Mouse (Mus musculus) ES-E14 (cell line): ENCODE data around the gene Fam240a. TPM values are rescaled to one million over a fixed set of nuclear protein-coding genes. Genes with fewer than 3 reads are reported as not detected.

ENCODE experiments used
- DNase-seq: peaks from one replicate; pipeline ENCODE4 v3.0.0-alpha.2; 2013; ENCODE audit warnings: low read depth, low spot score
- H3K27ac ChIP-seq: 2 replicates; pipeline ENCODE4 v1.5.1; 2012; ENCODE audit warnings: low read depth, mild to moderate bottlenecking, low read length, moderate library complexity, mixed read lengths; ENCODE audit not compliant: poor library complexity, insufficient read depth, severe bottlenecking
- H3K36me3 ChIP-seq: 2 replicates; pipeline ENCODE4 v1.6.1; 2012; ENCODE audit warnings: mild to moderate bottlenecking, low read length, moderate library complexity, mixed read lengths; ENCODE audit not compliant: control insufficient read depth, poor library complexity, insufficient read depth, severe bottlenecking
- H3K4me1 ChIP-seq, 2 experiments: fragments of 150-350 bp in 1 of 2; sonication (generic) in 1 of 2; 2 replicates each; pipeline ENCODE4 v1.6.1; 2012; ENCODE audit warnings: low read length in 2 of 2, mild to moderate bottlenecking in 1 of 2, mixed read lengths in 1 of 2; ENCODE audit not compliant: control insufficient read depth in 2 of 2, insufficient read depth in 2 of 2, poor library complexity in 1 of 2
- H3K4me3 ChIP-seq, 2 experiments: fragments of 150-350 bp in 1 of 2; sonication (generic) in 1 of 2; 2 replicates each; pipeline ENCODE4 v1.5.1; 2012; ENCODE audit warnings: low read length in 2 of 2, low read depth in 1 of 2, mild to moderate bottlenecking in 1 of 2, mixed read lengths in 1 of 2; ENCODE audit not compliant: insufficient read depth in 1 of 2, poor library complexity in 1 of 2, severe bottlenecking in 1 of 2
- H3K9ac ChIP-seq: 2 replicates; pipeline ENCODE4 v1.6.1; 2012; ENCODE audit warnings: low read depth, mild to moderate bottlenecking, low read length, mixed read lengths; ENCODE audit not compliant: poor library complexity, insufficient read depth, severe bottlenecking
- H3K9me3 ChIP-seq: fragments of 150-350 bp; sonication (generic); 2 replicates; pipeline ENCODE4 v1.6.1; 2012; ENCODE audit warnings: low read depth, mild to moderate bottlenecking, low read length; ENCODE audit not compliant: control insufficient read depth, insufficient read depth
- CHD2 ChIP-seq: IDR thresholded peaks from 2 replicates; pipeline ENCODE4 v1.6.1; 2014; ENCODE audit warnings: mild to moderate bottlenecking, low read depth, low read length, inconsistent platforms
- HCFC1 ChIP-seq: IDR thresholded peaks from 2 replicates; pipeline ENCODE4 v1.6.1; 2012; ENCODE audit warnings: low read length, inconsistent platforms, borderline replicate concordance; ENCODE audit not compliant: insufficient read depth
- MAFK ChIP-seq: IDR thresholded peaks from 2 replicates; pipeline ENCODE4 v1.6.1; 2014; ENCODE audit warnings: mild to moderate bottlenecking, low read depth, low read length, inconsistent platforms; ENCODE audit not compliant: insufficient read depth
- ZC3H11A ChIP-seq: IDR thresholded peaks from 2 replicates; pipeline ENCODE4 v1.6.1; 2012; ENCODE audit warnings: low read depth, mild to moderate bottlenecking, inconsistent platforms, low read length, borderline replicate concordance
- ZNF384 ChIP-seq: IDR thresholded peaks from 2 replicates; pipeline ENCODE4 v1.6.1; 2012; ENCODE audit warnings: low read depth, low read length, inconsistent platforms
- in situ Hi-C, 2 experiments: fragments of 600-800 bp; cut with MboI; formaldehyde crosslinking; loops; one replicate each; pipeline ENCODE4 v1.15.1; 2025; ENCODE audit warnings: low sequenced_read_pairs in 2 of 2, inconsistent platforms in 1 of 2; ENCODE audit not compliant: unreplicated experiment in 2 of 2
- total RNA-seq: library from RNA; depleted of rRNA; stranded (reverse); fragments of 300-350 nt; gene quantifications from 2 replicates; pipeline ENCODE4 v1.2.3, GENCODE M21; 2012; rRNA removed

Fam240a gene
- total RNA-seq: 1.0 TPM in 1 of 2 replicates, not detected in the other

DNA sequence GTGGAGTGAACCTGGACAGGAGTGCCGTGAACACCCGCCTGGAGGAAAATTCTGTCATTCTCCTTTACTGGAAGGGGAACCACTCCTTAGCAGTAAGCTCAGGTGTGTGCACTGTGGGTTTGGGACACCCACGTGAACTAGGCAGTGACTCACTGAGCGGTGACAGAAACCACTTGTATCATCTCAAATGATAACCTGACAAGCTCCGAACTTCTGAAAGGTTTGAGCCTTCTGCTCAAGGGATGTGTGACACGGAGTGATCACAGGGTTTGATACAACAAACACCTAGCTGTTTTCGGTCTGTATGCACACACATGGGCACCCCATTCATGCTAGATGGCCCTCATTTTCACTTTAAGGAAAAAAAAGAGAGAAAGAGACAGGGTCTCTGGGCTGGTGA, at the start of gene Fam240a:
Gene Fam240a (minus strand): TSS at position 76 of the 400 bp plus-strand sequence.
- in situ Hi-C loops: no loop called here
- H3K9ac ChIP-seq: peak within 1 kb of the TSS; percentile 23; the same call in 1 of the 2 replicates
- TF ChIP-seq ZNF384 (no peak), CHD2 (no peak), MAFK (no peak), ZC3H11A (no peak), HCFC1 (no peak)
- H3K4me1 ChIP-seq: peaks cover 3 to 6% of the 10 kb centered on the region in 2 experiments; a peak in 3 of 4 replicates
- no peaks in the 10 kb centered on the region for H3K36me3 ChIP-seq
- no peak for DNase-seq
- H3K27ac ChIP-seq: no peak within 1 kb of the TSS
- peak within 1 kb of the TSS; percentile 24 to 37; a peak in 2 of 4 replicates for H3K4me3 ChIP-seq
- no peaks in the 10 kb centered on the region for H3K9me3 ChIP-seq

DNA sequence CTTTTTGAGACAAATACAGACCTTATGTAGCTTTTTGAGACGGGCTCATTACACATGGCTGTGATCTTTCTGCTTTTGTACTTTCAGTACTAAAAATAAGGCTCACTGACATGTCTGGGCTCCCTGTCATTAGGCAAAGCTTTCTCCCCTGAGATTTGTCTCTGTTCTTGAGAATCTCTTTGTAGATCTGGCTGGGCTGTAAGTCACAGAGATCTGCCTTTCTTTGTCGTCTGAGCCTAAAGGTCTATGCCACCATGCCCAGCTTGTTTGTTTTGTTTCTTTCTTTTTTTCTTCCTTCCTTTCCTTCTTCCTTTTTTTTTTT, 49.2 kb upstream of the Fam240a start:
- Histone ChIP-seq H3K4me3 (peak overlapping the region in 1 of 2 experiments; percentile 55; a peak in 2 of 4 replicates), H3K9ac (peak overlapping the region; percentile 82; the same call in 1 of the 2 replicates), H3K27ac (no peak overlapping the region; the same call in 1 of the 2 replicates), H3K9me3 (no peaks in the 10 kb centered on the region), H3K4me1 (peaks cover 2 to 8% of the 10 kb centered on the region in 2 experiments), H3K36me3 (peaks cover 3% of the 10 kb centered on the region)
- in situ Hi-C loops: no loop called here
- TF ChIP-seq ZC3H11A (no peak), CHD2 (no peak), ZNF384 (no peak), MAFK (no peak), HCFC1 (no peak)
- DNase-seq: no peak

DNA sequence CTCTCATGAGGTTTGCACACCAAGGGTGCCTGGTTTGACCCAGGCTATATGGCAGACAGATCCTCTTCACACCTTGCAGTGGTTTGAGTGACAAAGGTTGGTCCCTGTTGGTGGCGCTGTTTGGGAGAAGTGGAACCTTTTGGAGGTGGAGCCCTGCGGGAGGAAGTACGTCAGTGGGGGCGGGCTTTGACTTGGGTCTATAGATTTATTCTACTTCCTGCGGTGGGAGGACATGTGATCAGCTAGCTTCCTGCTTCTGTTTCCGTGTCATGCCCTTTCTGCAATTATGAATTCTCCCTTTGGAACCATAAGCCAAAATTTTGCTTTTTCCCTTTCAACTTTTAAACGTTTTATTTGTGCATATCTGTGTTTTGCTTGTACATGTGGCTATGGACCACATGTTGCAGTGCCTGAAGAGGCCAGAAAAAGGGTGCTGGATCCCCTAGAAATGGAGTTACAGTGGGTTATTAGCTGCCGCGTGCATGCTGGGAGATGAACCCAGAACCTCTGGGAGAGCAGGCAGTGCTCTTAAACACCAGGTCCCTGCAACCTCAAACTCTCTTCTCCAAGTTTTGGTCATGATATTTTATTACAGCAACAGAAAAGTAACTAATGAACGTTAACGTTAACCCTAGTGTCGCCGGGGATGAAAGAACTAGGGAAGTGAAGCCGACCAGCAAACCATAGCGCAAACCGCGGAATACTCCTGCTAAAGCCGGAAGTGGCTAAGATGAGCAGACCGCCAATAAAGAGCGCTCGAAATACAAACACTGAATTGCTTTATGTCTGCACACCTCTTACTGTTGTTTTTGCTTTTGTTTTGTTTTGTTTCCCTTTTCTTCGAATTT, 48.6 kb upstream of the Fam240a start:
- in situ Hi-C loops: no loop called here
- Histone ChIP-seq H3K9ac (peak overlapping the region; percentile 82), H3K27ac (peak overlapping the region; percentile 89), H3K4me1 (peaks cover 4 to 10% of the 10 kb centered on the region in 2 experiments), H3K4me3 (peak overlapping the region; percentile 55 to 65), H3K36me3 (peaks cover 3% of the 10 kb centered on the region), H3K9me3 (no peaks in the 10 kb centered on the region)
- no peak for TF ChIP-seq CHD2
- TF ChIP-seq HCFC1: no peak
- TF ChIP-seq ZC3H11A: no peak
- TF ChIP-seq ZNF384: no peak
- no peak for TF ChIP-seq MAFK
- peak; percentile 69 for DNase-seq

DNA sequence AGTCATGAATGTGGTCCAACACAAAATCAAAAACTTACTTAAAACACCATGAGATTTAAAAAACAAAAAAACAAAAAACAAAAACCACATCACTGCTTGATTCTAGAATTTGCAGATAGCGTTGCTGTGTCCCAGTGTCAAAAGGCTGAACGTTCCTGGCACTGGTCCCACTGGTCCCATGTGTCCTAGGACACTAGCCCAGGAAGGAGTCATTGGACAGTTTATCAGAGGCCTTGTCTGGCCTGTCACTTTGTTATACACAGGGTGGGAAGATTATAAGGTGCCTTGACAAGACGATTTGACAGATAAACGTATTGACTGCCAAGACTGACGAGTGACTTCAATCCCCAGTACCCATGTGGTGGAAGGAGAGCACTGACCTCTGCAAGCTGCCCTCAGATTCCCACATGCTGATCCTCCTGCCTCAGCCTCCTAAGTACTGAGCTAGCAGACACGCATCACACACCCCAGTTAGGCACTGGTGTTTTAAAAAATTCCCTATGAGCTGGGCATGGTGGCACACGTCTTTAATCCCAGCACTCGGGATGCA, 47.0 kb upstream of the Fam240a start:
- H3K36me3 ChIP-seq: no peaks in the 10 kb centered on the region; the same call in none of the 2 replicates
- TF ChIP-seq MAFK (no peak), CHD2 (no peak), ZC3H11A (no peak), HCFC1 (no peak), ZNF384 (no peak)
- H3K4me1 ChIP-seq: peaks cover 8 to 14% of the 10 kb centered on the region in 2 experiments
- no peaks in the 10 kb centered on the region for H3K9me3 ChIP-seq
- H3K4me3 ChIP-seq: no peak overlapping the region
- in situ Hi-C loops: no loop called here
- DNase-seq: no peak
- no peak overlapping the region for H3K27ac ChIP-seq
- no peak overlapping the region; the same call in 1 of the 2 replicates for H3K9ac ChIP-seq
